Mouse (Mus musculus) brain, embryonic 14.5 days (tissue): ENCODE data around the gene Rbm14.

Experiments used
- CTCF ChIP-seq: fragments of 200-500 bp; IDR thresholded peaks from 2 replicates; pipeline ENCODE4 v1.5.1; 2012; ENCODE audit warnings: inconsistent platforms, mild to moderate bottlenecking, moderate library complexity, borderline replicate concordance; ENCODE audit not compliant: insufficient read depth, insufficient read length; ENCODE audit errors: extremely low read depth
- POLR2A ChIP-seq: fragments of 200-500 bp; IDR thresholded peaks from 2 replicates; pipeline ENCODE4 v1.6.1; 2012; ENCODE audit warnings: mild to moderate bottlenecking, inconsistent platforms, borderline replicate concordance; ENCODE audit not compliant: poor library complexity, insufficient read depth, insufficient read length, severe bottlenecking; ENCODE audit errors: extremely low read depth

- TF ChIP-seq POLR2A: no peak
- TF ChIP-seq CTCF: no peak
Observed at GRCm38 (mm10) chr19:4811909-4812242, 442 bp upstream of the Rbm14 start.
